Mouse (Mus musculus) small intestine, adult 2 months (tissue): Measurements from ENCODE around the gene Ybx2.
A peak's percentile ranks its signal among the peaks of the same experiment; 100 is the strongest.

Experiments used
- CTCF ChIP-seq: fragments of 200-500 bp; IDR thresholded peaks from 2 replicates; pipeline ENCODE4 v1.5.1; 2012; ENCODE audit warnings: low read depth, mild to moderate bottlenecking, control low read depth, inconsistent platforms, low read length, moderate library complexity, mixed read lengths; ENCODE audit not compliant: insufficient replicate concordance, insufficient read length; ENCODE audit errors: extremely low read depth
- POLR2A ChIP-seq: fragments of 200-500 bp; IDR thresholded peaks from 2 replicates; pipeline ENCODE4 v1.6.1; 2012; ENCODE audit warnings: low read depth, mild to moderate bottlenecking, control low read depth, inconsistent platforms, low read length, moderate library complexity

- TF ChIP-seq POLR2A (peak; percentile 54; the same call in 1 of the 2 replicates), CTCF (no peak)
Observed at GRCm38 (mm10) chr11:69900471-69901405, 34.9 kb upstream of the Ybx2 start, which contains the start of the genes 2810408A11Rik and Neurl4.
